Mouse (Mus musculus): ENCODE results near the gene Ecd.
"Not testable (repeated sequence)": the region's sequence is repeated elsewhere in the genome, so short reads cannot be mapped to it uniquely, and the experiment has no call there.

The Ecd gene

GRCm38 (mm10) chr14:20324196-20324595 is 23.7 kb downstream of the Ecd start:
- no peak for DNase-seq

GRCm38 (mm10) chr14:20319420-20319819 is 28.5 kb downstream of the Ecd start:
- peak; percentile 18 to 63 for DNase-seq

DNA sequence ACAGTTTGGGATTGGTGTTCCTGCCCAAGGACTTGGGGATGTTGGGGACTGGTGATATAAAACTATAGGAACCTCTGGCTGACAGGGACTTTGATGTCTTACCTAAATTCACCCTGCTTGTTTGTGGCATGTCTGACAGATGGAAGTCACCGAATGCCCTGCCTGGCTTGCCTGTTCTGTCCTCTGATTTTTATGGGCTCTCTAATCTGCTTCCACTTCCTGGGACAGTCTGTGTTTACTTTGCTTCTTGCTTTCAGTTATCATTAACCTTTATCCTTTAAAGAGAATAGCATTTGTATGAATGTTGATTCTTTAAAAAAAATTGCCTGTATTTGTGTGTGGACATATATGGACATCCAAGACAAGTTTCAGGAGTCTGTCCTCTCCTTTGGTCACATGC is 32.8 kb downstream of the Ecd start:
- DNase-seq = no peak

GRCm38 (mm10) chr14:20305085-20305484 is 42.8 kb downstream of the Ecd start:
- DNase-seq = not testable (repeated sequence)

- DNase-seq = no peak
Observed at GRCm38 (mm10) chr14:20298131-20298530, 49.8 kb downstream of the Ecd start.

GRCm38 (mm10) chr14:20297616-20298015 is 50.3 kb downstream of the Ecd start:
- DNase-seq = no peak

- DNase-seq = no peak
Observed at GRCm38 (mm10) chr14:20294947-20295346, 53.0 kb downstream of the Ecd start.

- peak; percentile 57 to 65 for DNase-seq
Observed at GRCm38 (mm10) chr14:20294117-20294892, 53.6 kb downstream of the Ecd start, which contains the start of gene Nudt13. TSS of gene Nudt13 (plus strand) at chr14:20294697.

DNA sequence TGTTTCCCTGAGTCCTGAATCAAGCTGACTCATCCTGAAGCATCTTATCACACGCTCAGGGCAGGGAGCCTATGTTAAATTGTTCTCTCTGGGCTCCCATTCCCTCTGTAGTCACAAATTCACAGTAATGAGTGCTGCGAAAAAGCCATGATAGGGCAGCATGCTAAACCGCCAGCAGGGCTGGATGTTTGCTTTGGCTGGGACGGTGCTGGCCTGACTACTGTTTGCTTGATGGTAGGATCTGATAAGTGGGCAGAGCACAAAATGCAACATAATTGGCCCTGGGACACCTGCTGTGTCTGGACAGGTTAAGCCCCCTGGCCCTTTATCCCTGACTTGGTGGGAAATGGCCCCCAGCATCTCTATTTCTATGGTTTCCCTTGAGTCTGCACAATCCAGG is 56.5 kb downstream of the Ecd start:
- no peak for DNase-seq
